Mouse (Mus musculus) ES-E14 (cell line): ENCODE results near the gene Sult1b1. TPM values are rescaled to one million over a fixed set of nuclear protein-coding genes. Genes with fewer than 3 reads are reported as not detected.

Source experiments
- DNase-seq: peaks from one replicate; pipeline ENCODE4 v3.0.0-alpha.2; 2013; ENCODE audit warnings: low read depth, low spot score
- H3K27ac ChIP-seq: 2 replicates; pipeline ENCODE4 v1.5.1; 2012; ENCODE audit warnings: low read depth, mild to moderate bottlenecking, low read length, moderate library complexity, mixed read lengths; ENCODE audit not compliant: poor library complexity, insufficient read depth, severe bottlenecking
- H3K36me3 ChIP-seq: 2 replicates; pipeline ENCODE4 v1.6.1; 2012; ENCODE audit warnings: mild to moderate bottlenecking, low read length, moderate library complexity, mixed read lengths; ENCODE audit not compliant: control insufficient read depth, poor library complexity, insufficient read depth, severe bottlenecking
- H3K4me1 ChIP-seq, 2 experiments: fragments of 150-350 bp in 1 of 2; sonication (generic) in 1 of 2; 2 replicates each; pipeline ENCODE4 v1.6.1; 2012; ENCODE audit warnings: low read length in 2 of 2, mild to moderate bottlenecking in 1 of 2, mixed read lengths in 1 of 2; ENCODE audit not compliant: control insufficient read depth in 2 of 2, insufficient read depth in 2 of 2, poor library complexity in 1 of 2
- H3K4me3 ChIP-seq, 2 experiments: fragments of 150-350 bp in 1 of 2; sonication (generic) in 1 of 2; 2 replicates each; pipeline ENCODE4 v1.5.1; 2012; ENCODE audit warnings: low read length in 2 of 2, low read depth in 1 of 2, mild to moderate bottlenecking in 1 of 2, mixed read lengths in 1 of 2; ENCODE audit not compliant: insufficient read depth in 1 of 2, poor library complexity in 1 of 2, severe bottlenecking in 1 of 2
- H3K9ac ChIP-seq: 2 replicates; pipeline ENCODE4 v1.6.1; 2012; ENCODE audit warnings: low read depth, mild to moderate bottlenecking, low read length, mixed read lengths; ENCODE audit not compliant: poor library complexity, insufficient read depth, severe bottlenecking
- H3K9me3 ChIP-seq: fragments of 150-350 bp; sonication (generic); 2 replicates; pipeline ENCODE4 v1.6.1; 2012; ENCODE audit warnings: low read depth, mild to moderate bottlenecking, low read length; ENCODE audit not compliant: control insufficient read depth, insufficient read depth
- CHD2 ChIP-seq: IDR thresholded peaks from 2 replicates; pipeline ENCODE4 v1.6.1; 2014; ENCODE audit warnings: mild to moderate bottlenecking, low read depth, low read length, inconsistent platforms
- HCFC1 ChIP-seq: IDR thresholded peaks from 2 replicates; pipeline ENCODE4 v1.6.1; 2012; ENCODE audit warnings: low read length, inconsistent platforms, borderline replicate concordance; ENCODE audit not compliant: insufficient read depth
- MAFK ChIP-seq: IDR thresholded peaks from 2 replicates; pipeline ENCODE4 v1.6.1; 2014; ENCODE audit warnings: mild to moderate bottlenecking, low read depth, low read length, inconsistent platforms; ENCODE audit not compliant: insufficient read depth
- ZC3H11A ChIP-seq: IDR thresholded peaks from 2 replicates; pipeline ENCODE4 v1.6.1; 2012; ENCODE audit warnings: low read depth, mild to moderate bottlenecking, inconsistent platforms, low read length, borderline replicate concordance
- ZNF384 ChIP-seq: IDR thresholded peaks from 2 replicates; pipeline ENCODE4 v1.6.1; 2012; ENCODE audit warnings: low read depth, low read length, inconsistent platforms
- in situ Hi-C, 2 experiments: fragments of 600-800 bp; cut with MboI; formaldehyde crosslinking; loops; one replicate each; pipeline ENCODE4 v1.15.1; 2025; ENCODE audit warnings: low sequenced_read_pairs in 2 of 2, inconsistent platforms in 1 of 2; ENCODE audit not compliant: unreplicated experiment in 2 of 2
- total RNA-seq: library from RNA; depleted of rRNA; stranded (reverse); fragments of 300-350 nt; gene quantifications from 2 replicates; pipeline ENCODE4 v1.2.3, GENCODE M21; 2012; rRNA removed

Sult1b1 gene
- total RNA-seq, 1 experiment = not detected

DNA sequence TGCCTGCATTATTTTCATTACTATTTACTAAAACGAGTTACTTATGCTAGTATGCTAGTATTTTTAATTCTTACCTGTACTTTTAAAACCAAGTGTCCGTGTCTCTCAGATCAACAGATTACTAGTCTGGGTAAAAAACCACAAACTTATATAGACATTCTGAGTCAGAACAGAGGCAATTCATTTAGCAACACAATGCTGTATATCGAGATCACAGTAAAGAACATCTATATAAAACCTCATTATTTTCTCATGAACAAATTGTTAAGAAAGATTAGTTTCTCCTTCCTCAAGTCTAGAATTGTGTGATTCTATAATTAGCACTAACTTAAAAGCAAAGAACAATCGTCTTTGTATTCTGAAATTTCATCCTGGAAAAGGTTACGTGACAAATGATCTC lies 55.8 kb downstream of the Sult1b1 start, which contains the start of gene Ugt2a2:
Gene Ugt2a2 (minus strand): TSS at position 101 of the 400 bp plus-strand sequence.
- in situ Hi-C loops = no loop called here
- no peak within 1 kb of the TSS for H3K4me3 ChIP-seq
- TF ChIP-seq MAFK = no peak
- TF ChIP-seq HCFC1 = no peak
- no peak for TF ChIP-seq ZNF384
- no peak for TF ChIP-seq CHD2
- TF ChIP-seq ZC3H11A = no peak

More for the DNA sequence above, 55.8 kb downstream of the Sult1b1 start, which contains the start of gene Ugt2a2:
- Histone ChIP-seq H3K9me3 (no peaks in the 10 kb centered on the region), H3K27ac (no peak within 1 kb of the TSS), H3K36me3 (no peaks in the 10 kb centered on the region), H3K9ac (no peak within 1 kb of the TSS), H3K4me1 (no peaks in the 10 kb centered on the region)
- DNase-seq = no peak

Other genes with a start within 250 kb of the Sult1b1 start
- not detected in 2 replicates for gene Ugt2a3, start 201.0 kb downstream of the Sult1b1 start, total RNA-seq
- gene Ugt2b38, start 114.0 kb downstream of the Sult1b1 start, total RNA-seq = not detected in 2 replicates
- not detected in 2 replicates for gene Ugt2a2, start 55.9 kb downstream of the Sult1b1 start, total RNA-seq
- not detected in 2 replicates for gene Gm43638, start 51.4 kb downstream of the Sult1b1 start, total RNA-seq
- not detected in 2 replicates for gene Ugt2a1, start 47.3 kb downstream of the Sult1b1 start, total RNA-seq
- gene Sult1d1, start 30.8 kb upstream of the Sult1b1 start, total RNA-seq = not detected in 2 replicates
- gene Sult1e1, start 53.4 kb upstream of the Sult1b1 start, total RNA-seq = 0.18 TPM in 1 of 2 replicates, not detected in the other
- gene Csn1s1, start 128.0 kb upstream of the Sult1b1 start, total RNA-seq = not detected in 2 replicates
- not detected in 2 replicates for gene Csn2, start 161.4 kb upstream of the Sult1b1 start, total RNA-seq
- gene Csn1s2a, start 236.4 kb upstream of the Sult1b1 start, total RNA-seq = not detected in 2 replicates